Mouse (Mus musculus): ENCODE measurements around the gene Abhd12b.

- TF ChIP-seq POLR2A (IDR thresholded peaks at IDR 0.05; ENCODE audit: insufficient read depth, low read depth, low read length) (no peak), CTCF (IDR thresholded peaks at IDR 0.05) (no peak), EP300 (IDR thresholded peaks at IDR 0.05; ENCODE audit: insufficient read depth, low read depth, low read length) (no peak)
Observed at GRCm38 (mm10) chr12:70156222-70156621, 2.3 kb downstream of the Abhd12b start.

All from heart, adult 2 months (tissue).